Mouse (Mus musculus): ENCODE results near the gene Ldhd. TPM values are rescaled to one million over a fixed set of nuclear protein-coding genes. Genes with fewer than 3 reads are reported as not detected.

The Ldhd gene
- polyA plus RNA-seq (2012; rRNA removed), result 3.5 and 4.7 TPM in 2 replicates

GRCm38 (mm10) chr8:111630105-111630521 is at the start of gene Ldhd:
Gene Ldhd (minus strand): TSS chr8:111630374.

GRCm38 (mm10) chr8:111643264-111644141 is 13.3 kb upstream of the Ldhd start, which contains the start of gene Zfp1:
Gene Zfp1 (plus strand): TSS chr8:111643401.

Other genes with a start within 250 kb of the Ldhd start
- gene Fa2h, start 236.6 kb downstream of the Ldhd start, polyA plus RNA-seq (2012; rRNA removed), result 0.01 and 0.05 TPM in 2 replicates
- 2.8 and 3.1 TPM in 2 replicates for gene Wdr59, start 108.3 kb downstream of the Ldhd start, polyA plus RNA-seq (2012; rRNA removed)
- gene Znrf1, start 94.3 kb downstream of the Ldhd start, polyA plus RNA-seq (2012; rRNA removed), result 19.6 and 23.5 TPM in 2 replicates
- gene Zfp1, start 13.0 kb upstream of the Ldhd start, polyA plus RNA-seq (2012; rRNA removed), result 3.6 and 4.3 TPM in 2 replicates
- gene Ctrb1, start 60.6 kb upstream of the Ldhd start, polyA plus RNA-seq (2012; rRNA removed), result 0.24 and 41.1 TPM in 2 replicates
- 13.1 and 15.0 TPM in 2 replicates for gene Bcar1, start 113.4 kb upstream of the Ldhd start, polyA plus RNA-seq (2012; rRNA removed)
- gene Cfdp1, start 223.9 kb upstream of the Ldhd start, polyA plus RNA-seq (2012; rRNA removed), result 30.9 and 31.4 TPM in 2 replicates
- 3.5 and 3.6 TPM in 2 replicates for gene Tmem170, start 246.4 kb upstream of the Ldhd start, polyA plus RNA-seq (2012; rRNA removed)